Mouse (Mus musculus): ENCODE measurements around the gene Acot13. TPM values are rescaled to one million over a fixed set of nuclear protein-coding genes. Genes with fewer than 3 reads are reported as not detected.
"Not testable (repeated sequence)": the region's sequence is repeated elsewhere in the genome, so short reads cannot be mapped to it uniquely, and the experiment has no call there.

Acot13 gene
- total and polyA plus RNA-seq, 2 experiments from 2014 or later, result 29.1 to 74.2 TPM

GRCm38 (mm10) chr13:24791349-24791748 lies 40.0 kb downstream of the Acot13 start:
- DNase-seq (no peak), ATAC-seq (no peak)
- Histone ChIP-seq H3K9ac (no peak overlapping the region), H3K9me3 (ENCODE audit: low read length) (no peaks in the 10 kb centered on the region), H3K27ac (ENCODE audit: low read depth, low read length) (no peak overlapping the region), H3K36me3 (ENCODE audit: insufficient read depth) (no peaks in the 10 kb centered on the region), H3K4me1 (ENCODE audit: insufficient read depth) (no peaks in the 10 kb centered on the region), H3K4me2 (ENCODE audit: low read depth) (no peak overlapping the region), H3K4me3 (ENCODE audit: low read depth, low read length) (no peak overlapping the region), H3K27me3 (ENCODE audit: insufficient read depth, low read length) (no peaks in the 10 kb centered on the region)
- WGBS, result 77% methylated on average over 2 of the region's 2 CpGs
- no peak for TF ChIP-seq CTCF (IDR thresholded peaks at IDR 0.05; ENCODE audit: low read depth)

- no peak for ATAC-seq
- Histone ChIP-seq H3K27me3 (ENCODE audit: insufficient read depth, low read length) (no peaks in the 10 kb centered on the region), H3K9ac (no peak overlapping the region), H3K4me3 (ENCODE audit: low read depth, low read length) (no peak overlapping the region), H3K36me3 (ENCODE audit: insufficient read depth) (no peaks in the 10 kb centered on the region), H3K27ac (ENCODE audit: low read depth, low read length) (no peak overlapping the region), H3K9me3 (ENCODE audit: low read length) (no peaks in the 10 kb centered on the region), H3K4me1 (ENCODE audit: insufficient read depth) (no peaks in the 10 kb centered on the region), H3K4me2 (ENCODE audit: low read depth) (no peak overlapping the region)
- WGBS, result 79% methylated on average over 5 of the region's 5 CpGs
- TF ChIP-seq CTCF (IDR thresholded peaks at IDR 0.05; ENCODE audit: low read depth), result no peak
- DNase-seq, result peak; percentile 14
Observed at GRCm38 (mm10) chr13:24787477-24787876, 43.9 kb downstream of the Acot13 start.

- TF ChIP-seq CTCF (IDR thresholded peaks at IDR 0.05; ENCODE audit: low read depth), result no peak
Observed at GRCm38 (mm10) chr13:24786014-24786490, 45.3 kb downstream of the Acot13 start.

GRCm38 (mm10) chr13:24781916-24782315 lies 49.4 kb downstream of the Acot13 start:
- no peak overlapping the region for H3K27ac ChIP-seq (ENCODE audit: low read depth, low read length)
- no peak for DNase-seq
- no peaks in the 10 kb centered on the region for H3K36me3 ChIP-seq (ENCODE audit: insufficient read depth)
- no peak for TF ChIP-seq CTCF (IDR thresholded peaks at IDR 0.05; ENCODE audit: low read depth)
- H3K9me3 ChIP-seq (ENCODE audit: low read length), result no peaks in the 10 kb centered on the region
- H3K4me2 ChIP-seq (ENCODE audit: low read depth), result no peak overlapping the region
- H3K4me3 ChIP-seq (ENCODE audit: low read depth, low read length), result no peak overlapping the region
- ATAC-seq, result no peak
- H3K27me3 ChIP-seq (ENCODE audit: insufficient read depth, low read length), result no peaks in the 10 kb centered on the region
- H3K9ac ChIP-seq, result no peak overlapping the region
- no peaks in the 10 kb centered on the region for H3K4me1 ChIP-seq (ENCODE audit: insufficient read depth)
- WGBS, result 48% methylated on average over 5 of the region's 5 CpGs

More at GRCm38 (mm10) chr13:24786014-24786490, 45.3 kb downstream of the Acot13 start:
- H3K9ac ChIP-seq, result no peak overlapping the region
- no peaks in the 10 kb centered on the region for H3K4me1 ChIP-seq (ENCODE audit: insufficient read depth)
- H3K36me3 ChIP-seq (ENCODE audit: insufficient read depth), result no peaks in the 10 kb centered on the region
- DNase-seq (no peak), ATAC-seq (0 out of 2 replicates have a peak, but pooled peaks have one; percentile 23)
- H3K4me2 ChIP-seq (ENCODE audit: low read depth), result no peak overlapping the region
- no peaks in the 10 kb centered on the region for H3K9me3 ChIP-seq (ENCODE audit: low read length)
- H3K4me3 ChIP-seq (ENCODE audit: low read depth, low read length), result no peak overlapping the region
- no peaks in the 10 kb centered on the region for H3K27me3 ChIP-seq (ENCODE audit: insufficient read depth, low read length)
- WGBS, result 40% methylated on average over 11 of the region's 11 CpGs
- no peak overlapping the region for H3K27ac ChIP-seq (ENCODE audit: low read depth, low read length)

- H3K27me3 ChIP-seq (ENCODE audit: insufficient read depth, low read length), result no peaks in the 10 kb centered on the region
- no peak for ATAC-seq
- H3K4me1 ChIP-seq (ENCODE audit: insufficient read depth), result no peaks in the 10 kb centered on the region
- TF ChIP-seq CTCF (IDR thresholded peaks at IDR 0.05; ENCODE audit: low read depth), result no peak
- H3K4me3 ChIP-seq (ENCODE audit: low read depth, low read length), result no peak overlapping the region
- DNase-seq, result no peak
- H3K36me3 ChIP-seq (ENCODE audit: insufficient read depth), result no peaks in the 10 kb centered on the region
- no peak overlapping the region for H3K4me2 ChIP-seq (ENCODE audit: low read depth)
- WGBS, result 88% methylated on average over 8 of the region's 8 CpGs
- no peak overlapping the region for H3K9ac ChIP-seq
- no peak overlapping the region for H3K27ac ChIP-seq (ENCODE audit: low read depth, low read length)
- H3K9me3 ChIP-seq (ENCODE audit: low read length), result no peaks in the 10 kb centered on the region
Observed at GRCm38 (mm10) chr13:24778706-24779380, 52.5 kb downstream of the Acot13 start.

GRCm38 (mm10) chr13:24778026-24778425 lies 53.3 kb downstream of the Acot13 start:
- Histone ChIP-seq H3K9me3 (ENCODE audit: low read length) (no peaks in the 10 kb centered on the region), H3K4me2 (ENCODE audit: low read depth) (no peak overlapping the region), H3K36me3 (ENCODE audit: insufficient read depth) (no peaks in the 10 kb centered on the region), H3K27ac (ENCODE audit: low read depth, low read length) (no peak overlapping the region), H3K27me3 (ENCODE audit: insufficient read depth, low read length) (no peaks in the 10 kb centered on the region), H3K4me3 (ENCODE audit: low read depth, low read length) (no peak overlapping the region), H3K4me1 (ENCODE audit: insufficient read depth) (no peaks in the 10 kb centered on the region), H3K9ac (no peak overlapping the region)
- TF ChIP-seq CTCF (IDR thresholded peaks at IDR 0.05; ENCODE audit: low read depth), result no peak
- DNase-seq (no peak), ATAC-seq (no peak)
- 67% methylated on average over 2 of the region's 2 CpGs for WGBS

GRCm38 (mm10) chr13:24776146-24776844 lies 55.0 kb downstream of the Acot13 start:
- Histone ChIP-seq H3K9ac (no peak overlapping the region), H3K4me2 (ENCODE audit: low read depth) (no peak overlapping the region), H3K27me3 (ENCODE audit: insufficient read depth, low read length) (no peaks in the 10 kb centered on the region), H3K27ac (ENCODE audit: low read depth, low read length) (no peak overlapping the region), H3K4me1 (ENCODE audit: insufficient read depth) (no peaks in the 10 kb centered on the region), H3K4me3 (ENCODE audit: low read depth, low read length) (no peak overlapping the region), H3K9me3 (ENCODE audit: low read length) (no peaks in the 10 kb centered on the region), H3K36me3 (ENCODE audit: insufficient read depth) (no peaks in the 10 kb centered on the region)
- peak; percentile 71 for DNase-seq
- TF ChIP-seq CTCF (IDR thresholded peaks at IDR 0.05; ENCODE audit: low read depth), result peak; percentile 81
- 47% methylated on average over 7 of the region's 7 CpGs for WGBS
- peak; percentile 59 for ATAC-seq

- not testable (repeated sequence) for H3K36me3 ChIP-seq (ENCODE audit: insufficient read depth); H3K4me3 ChIP-seq (ENCODE audit: low read depth, low read length); H3K9me3 ChIP-seq (ENCODE audit: low read length); H3K4me2 ChIP-seq (ENCODE audit: low read depth); H3K27me3 ChIP-seq (ENCODE audit: insufficient read depth, low read length); DNase-seq; H3K4me1 ChIP-seq (ENCODE audit: insufficient read depth); ATAC-seq; H3K27ac ChIP-seq (ENCODE audit: low read depth, low read length); H3K9ac ChIP-seq
- WGBS, result 92% methylated on average over 10 of the region's 10 CpGs
Observed at GRCm38 (mm10) chr13:24771482-24771881, 59.9 kb downstream of the Acot13 start.

Measured in forebrain, postnatal 0 days (tissue).